Mouse (Mus musculus): ENCODE data around the gene Prr5l.

The Prr5l gene

DNA sequence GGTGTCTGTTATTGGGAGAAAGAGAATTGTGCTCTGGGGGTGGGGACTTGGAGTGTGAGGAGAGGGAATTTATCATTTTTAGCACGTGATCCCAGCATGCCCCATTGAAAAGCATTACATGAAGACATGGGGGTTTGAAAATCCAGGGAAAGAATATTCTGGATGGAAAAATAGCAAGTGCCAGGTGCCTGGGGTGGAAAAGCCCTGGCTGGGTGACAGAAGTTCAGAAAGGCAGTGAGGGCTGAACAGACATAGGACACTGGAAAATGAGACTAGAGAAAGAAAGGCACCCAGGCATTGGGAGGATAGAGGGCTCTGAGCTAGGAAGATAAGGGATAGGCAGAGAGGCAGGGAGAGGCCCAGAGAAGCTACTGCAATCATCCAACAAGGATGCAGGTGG lies 62.0 kb downstream of the Prr5l start:
- no peak for DNase-seq

DNA sequence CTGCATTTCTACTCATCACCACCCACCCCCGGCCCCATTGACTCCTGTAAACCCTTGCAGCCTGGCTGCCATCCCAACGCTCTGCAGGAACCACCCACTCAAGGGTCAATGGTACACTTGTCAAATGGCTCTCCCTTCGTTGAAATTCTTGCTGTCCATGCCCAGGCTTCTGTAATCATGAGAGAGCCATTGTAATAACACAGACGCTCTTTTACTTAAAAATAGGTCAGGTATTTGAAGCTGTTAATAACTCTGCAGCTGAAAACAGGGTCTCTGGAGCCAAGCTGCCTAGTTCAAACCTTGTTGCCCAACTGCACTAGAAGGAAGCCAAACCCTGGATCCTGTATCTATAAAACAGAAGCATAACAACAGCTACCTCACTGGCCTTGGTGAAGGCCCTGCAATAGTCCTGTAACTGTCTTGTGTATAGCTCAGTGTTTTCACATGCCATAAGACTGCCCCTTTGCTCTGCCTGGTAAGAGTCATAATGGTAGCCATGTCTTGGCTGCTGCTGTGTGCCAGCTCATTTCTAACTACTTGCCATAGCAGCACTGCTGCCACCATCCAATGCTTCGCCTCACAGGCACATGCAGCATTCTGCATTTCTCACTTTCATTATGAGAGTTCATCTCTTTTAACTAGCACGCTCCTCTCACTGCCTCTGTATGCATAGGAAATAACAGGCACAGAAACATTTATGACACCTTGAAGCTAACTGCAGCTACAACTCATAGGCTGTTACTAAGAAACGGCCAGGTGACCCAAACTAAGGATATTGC lies 63.7 kb downstream of the Prr5l start:
- no peak for DNase-seq

DNA sequence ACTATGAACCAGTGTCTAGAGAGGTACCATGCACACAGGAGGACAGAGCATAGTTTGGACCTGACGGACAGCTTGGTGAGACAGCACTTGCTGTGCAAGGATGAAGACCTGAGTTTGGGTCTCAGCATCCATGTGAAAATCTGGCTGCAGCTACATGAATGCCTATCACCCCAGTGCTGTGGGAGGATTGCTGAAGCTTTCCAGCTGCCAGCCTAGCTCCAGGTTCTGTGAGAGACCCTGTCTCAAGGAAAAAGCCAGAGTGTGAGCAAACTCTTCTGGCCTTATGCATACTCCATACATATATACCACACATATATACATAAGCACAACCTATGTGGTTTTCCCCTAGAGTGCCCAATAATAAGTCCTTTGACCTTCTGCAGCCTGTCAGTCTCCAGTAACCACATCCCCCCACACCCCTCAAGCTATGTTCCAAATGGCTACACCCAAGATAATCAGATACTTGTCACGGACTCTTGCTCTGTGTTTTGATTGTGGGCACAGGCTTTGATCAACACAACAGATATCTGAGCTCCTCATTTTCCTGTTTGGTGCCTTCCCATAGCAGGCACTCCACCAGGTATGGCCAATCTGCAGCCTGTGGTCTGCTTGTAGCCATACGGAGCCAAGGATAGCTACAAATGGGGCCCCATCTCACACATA lies 66.0 kb downstream of the Prr5l start:
- no peak for DNase-seq

DNA sequence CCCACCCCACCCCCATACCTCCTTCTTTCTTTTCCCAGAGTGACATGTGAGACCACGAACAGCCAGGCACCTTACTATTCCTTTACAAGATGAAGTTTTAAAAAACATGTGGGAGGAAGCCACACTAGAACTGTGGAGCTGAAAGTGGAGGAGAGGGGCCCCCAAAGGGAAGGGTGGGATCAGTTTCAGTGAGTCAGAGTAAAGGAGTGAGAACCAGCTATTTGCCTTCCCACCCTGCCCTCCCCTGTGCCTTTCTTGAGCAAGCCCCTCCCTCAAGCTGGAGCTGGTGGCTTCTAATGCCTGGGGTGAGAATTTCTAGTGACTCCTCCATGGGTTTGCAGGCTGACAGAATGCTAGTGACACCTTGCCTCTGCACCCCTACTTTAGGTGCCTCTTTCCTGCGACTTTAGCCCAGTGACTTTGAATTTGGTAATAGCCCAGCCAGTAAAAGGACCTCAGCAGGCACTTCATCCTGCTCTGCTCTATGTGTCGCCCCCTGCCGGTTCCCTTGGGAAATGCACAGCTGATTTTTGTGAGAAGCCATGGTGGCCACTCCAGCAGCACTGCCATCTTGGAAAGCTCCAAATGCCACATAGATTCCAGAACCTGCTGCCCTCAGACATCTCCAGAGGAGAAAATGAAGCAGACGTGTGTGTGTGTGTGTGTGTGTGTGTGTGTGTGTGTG lies 67.4 kb downstream of the Prr5l start:
- DNase-seq, result peak; percentile 9 to 11

DNA sequence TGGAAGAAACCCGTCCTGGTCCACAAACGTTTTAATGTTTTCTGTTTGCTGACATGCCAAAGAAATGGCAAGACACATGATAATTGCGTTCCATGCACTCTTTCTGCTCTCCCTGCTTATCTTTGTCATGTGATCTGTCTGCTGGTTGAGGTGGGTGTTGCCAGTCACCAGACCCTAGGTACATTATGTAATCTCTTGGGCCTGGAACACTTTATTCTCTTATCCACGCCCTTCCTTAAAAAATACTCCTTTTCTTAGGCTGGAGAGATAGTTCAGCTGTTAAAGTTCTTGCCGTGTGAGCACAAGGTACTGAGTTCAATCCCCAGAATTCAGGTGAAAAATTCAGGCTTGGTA lies 68.6 kb downstream of the Prr5l start:
- no peak for DNase-seq

DNA sequence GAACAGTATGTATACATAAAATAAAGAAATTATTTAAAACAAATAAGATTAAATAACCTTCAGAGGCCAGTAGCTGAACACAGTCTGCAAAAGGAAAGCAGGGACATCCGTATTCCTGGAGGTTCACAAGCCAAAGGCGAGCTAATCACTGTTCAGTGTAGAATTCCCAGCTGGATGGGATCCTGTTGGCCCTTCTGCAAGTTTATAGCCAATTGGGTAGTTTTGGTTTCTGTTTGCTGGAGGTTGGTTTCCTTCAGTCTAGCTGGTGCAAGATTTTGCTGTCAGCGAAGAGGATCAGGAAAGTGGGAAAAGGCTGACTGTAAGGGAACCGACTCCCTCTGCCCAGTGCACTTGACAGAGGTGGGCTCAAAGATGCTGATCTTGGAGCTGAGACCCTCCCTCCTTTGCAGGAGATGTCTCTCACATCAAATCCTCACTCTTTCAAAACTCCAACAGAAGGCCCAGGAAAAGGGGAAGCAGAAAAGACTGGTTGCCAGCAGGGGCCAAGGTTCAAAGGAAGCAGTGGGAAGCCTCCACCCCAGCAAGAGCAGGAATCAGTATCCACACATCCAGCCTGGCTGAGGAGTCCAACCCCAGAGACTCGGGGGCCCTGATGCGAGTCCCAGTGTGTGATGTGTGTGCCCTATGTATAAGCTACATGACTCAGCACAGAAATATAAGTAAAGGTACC lies 69.1 kb downstream of the Prr5l start:
- no peak for DNase-seq

DNA sequence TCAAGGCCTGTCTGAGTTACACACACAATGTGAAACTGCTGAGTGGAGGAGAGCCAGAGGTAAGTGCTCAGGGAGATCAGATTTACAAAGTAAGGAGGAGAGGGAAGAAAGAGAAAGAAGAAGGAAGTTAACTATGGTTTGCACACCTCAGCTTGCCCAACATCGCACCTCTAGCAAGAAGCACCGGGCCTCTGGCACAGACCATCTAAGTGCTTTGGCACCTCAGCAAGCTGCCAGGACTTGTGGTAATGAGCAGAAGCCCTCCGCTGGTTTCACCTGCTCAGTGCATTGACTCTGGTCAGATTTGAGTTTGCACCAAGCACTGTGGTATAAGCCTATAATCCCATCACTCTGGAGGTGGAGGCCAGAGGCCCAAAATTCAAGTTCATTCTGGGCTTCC lies 70.9 kb downstream of the Prr5l start:
- DNase-seq, result no peak

DNA sequence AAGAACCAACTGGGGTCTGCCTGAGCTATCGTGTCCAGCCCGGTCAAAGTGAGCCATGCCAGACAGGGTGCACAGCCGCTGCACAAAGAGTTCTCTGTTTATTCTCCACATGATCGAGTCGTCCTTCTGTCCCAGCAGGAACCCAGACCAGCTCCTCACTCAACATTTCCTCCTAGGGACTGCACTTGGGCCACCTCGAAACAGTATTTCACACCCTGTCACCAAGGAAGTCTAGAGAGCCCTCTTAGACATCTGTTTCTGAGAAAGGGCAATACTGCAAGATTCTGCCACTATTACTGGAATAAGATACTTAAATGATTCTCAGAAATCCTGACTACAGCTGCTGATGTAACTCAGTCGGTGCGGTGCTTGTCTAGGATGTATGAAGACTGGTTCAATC lies 72.1 kb downstream of the Prr5l start:
- no peak for DNase-seq

DNA sequence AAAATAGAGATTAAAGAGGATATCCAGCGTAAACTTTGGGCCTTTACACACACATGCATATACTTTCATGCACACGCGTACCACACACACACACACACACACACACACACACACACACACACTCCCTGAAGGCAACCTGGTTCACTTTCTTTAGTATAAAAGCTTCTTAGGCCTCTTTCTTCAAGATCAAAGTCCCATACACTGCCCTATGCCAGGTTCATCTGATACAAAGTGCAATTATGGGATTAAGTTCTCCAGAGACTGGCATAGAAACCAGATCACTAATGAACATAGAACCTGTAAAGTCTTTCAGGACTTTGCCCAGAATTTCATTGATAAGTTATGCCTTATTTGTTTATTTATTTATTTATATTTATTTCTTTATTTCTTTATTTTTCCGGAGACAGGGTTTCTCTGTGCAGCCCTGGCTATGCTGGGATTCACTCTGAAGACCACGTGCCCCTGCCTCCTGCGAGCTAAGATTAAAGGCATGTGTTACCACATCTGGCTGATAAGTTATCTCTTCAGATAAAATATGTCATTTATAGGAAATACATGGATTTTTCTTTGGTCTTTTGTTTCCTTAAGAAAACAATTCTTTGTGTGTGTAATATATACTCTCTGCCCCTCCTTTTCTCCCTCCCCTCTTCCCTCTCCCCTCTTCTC lies 73.1 kb downstream of the Prr5l start:
- no peak for DNase-seq

DNA sequence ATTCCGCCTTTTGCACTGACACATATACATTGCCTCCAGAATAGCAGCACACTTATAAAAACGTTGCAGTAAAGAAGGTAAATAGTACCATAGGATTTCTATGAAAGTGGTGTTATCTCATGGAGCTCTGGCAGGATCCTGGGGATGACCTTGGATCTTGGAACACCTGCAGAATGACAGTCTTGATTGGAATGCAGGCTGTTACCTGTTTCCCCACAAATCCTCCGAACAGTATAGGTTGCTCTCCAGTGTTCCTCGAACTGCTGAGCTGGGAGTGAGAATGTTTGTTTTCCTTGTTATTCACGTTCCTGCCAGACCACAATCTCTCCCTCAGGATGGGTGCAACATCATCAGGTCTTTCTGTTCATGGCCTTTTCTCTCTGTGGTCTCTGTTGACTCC lies 75.1 kb downstream of the Prr5l start:
- no peak for DNase-seq

DNA sequence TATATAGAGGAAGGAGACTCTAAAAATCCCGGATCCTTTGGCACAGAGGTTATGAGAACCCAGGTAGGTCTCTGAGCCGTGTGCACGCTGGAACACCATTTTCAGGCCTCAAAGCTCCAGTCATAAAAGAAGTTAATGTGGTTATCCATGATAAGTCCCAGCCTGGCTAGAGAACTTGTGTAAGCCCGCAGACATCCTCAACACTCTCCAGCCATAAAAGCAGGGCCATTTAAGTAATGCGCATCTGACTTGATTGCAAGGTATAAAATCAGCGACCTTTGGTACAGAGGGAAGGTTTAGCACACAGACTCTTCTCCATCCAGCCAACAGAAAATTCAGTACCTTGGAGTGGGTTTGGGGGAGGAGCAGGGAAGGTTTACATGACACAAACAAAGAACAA lies 80.6 kb downstream of the Prr5l start:
- no peak for DNase-seq

DNA sequence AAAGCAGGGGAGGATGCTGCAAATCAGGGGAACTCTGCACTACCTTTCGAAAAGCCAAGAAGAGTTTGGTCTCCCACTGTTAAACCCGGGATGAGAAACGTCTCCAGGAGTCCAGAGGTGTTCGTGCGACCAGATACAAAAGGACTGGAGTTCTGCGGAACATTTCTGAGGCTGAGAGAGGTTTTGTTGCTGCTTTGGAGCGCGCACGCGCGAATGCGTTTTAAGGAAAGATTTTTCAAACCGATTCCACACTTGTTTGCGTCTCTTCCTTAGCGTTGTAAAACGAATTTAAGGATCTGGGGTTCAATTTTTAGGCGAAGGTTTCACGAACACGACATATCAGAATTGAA lies 85.0 kb downstream of the Prr5l start:
- DNase-seq, result no peak

DNA sequence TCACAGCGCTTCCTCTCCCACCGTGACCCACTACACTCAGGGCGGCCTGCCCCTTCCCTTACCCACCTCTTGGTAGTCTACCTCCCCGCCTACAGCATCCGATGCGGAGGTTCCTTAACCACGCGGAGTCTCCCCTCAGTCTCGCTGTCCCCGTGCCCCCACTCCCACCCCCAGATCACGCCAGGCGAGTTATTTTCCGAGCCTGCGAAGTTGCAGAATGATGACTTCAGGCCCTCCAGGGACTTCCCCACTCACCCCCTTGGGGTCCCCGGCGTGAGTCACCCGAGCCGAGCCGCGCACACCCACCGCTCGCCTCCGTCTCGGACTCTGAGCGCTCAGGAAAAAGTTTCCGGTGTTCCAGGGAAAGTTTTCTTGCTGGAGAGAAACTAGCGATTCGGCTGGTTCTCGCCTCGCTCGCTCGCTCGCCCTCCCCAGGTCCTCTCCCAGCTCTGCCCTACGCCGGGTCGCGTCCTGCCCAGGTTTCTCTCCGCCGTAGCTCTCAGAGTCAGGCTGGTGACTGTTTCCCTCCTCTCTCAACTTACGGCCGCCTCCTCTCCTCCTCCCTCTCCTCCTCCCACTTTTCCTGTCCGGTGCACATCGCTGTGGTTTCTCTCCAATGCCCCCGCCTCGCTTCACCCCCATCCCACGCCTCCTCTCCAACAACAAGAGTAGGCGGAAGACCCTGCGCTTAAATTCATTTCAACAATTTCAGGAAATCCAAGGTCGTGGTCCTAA lies 85.5 kb downstream of the Prr5l start:
- no peak for DNase-seq

DNA sequence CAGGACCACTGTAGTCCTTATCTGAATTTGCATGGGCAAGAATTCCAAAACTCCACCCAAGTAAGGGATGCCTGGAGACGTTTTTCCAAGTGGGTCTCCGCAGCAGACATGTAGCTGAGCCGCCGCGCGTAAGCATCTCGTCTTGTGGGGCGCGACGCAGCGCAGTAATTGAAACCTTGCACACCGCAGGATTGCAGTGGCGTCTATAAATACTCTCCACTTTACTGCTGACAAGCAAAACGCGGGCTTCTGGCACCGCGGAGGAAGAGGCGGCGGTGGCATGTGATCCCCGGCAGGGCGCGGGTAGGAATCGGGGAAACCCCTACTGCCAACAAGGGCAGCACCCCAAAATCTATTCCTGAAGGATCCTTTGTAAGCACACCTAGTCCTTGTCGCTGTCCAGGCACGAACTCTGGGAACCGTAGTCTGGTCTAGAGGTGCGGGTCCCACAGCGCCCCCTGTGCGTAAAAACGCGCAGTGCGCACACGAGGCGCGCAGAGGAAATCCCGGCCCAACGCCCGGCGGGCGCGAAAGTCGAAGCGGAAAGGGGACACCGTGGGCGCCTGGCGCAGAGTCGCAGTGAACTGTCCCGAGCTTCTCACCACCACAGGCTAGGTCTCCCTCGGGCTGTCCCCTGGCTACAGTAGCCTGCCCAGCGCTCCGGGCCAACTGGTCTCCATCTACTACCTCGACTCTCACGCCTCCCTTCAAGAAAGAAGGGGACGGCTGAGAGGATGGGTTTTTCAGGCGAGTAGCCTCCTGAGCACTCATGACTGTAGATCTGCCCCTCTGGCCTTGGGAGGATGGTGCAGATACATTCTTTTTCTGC lies 86.3 kb downstream of the Prr5l start:
- DNase-seq, result peak; percentile 18 to 24

DNA sequence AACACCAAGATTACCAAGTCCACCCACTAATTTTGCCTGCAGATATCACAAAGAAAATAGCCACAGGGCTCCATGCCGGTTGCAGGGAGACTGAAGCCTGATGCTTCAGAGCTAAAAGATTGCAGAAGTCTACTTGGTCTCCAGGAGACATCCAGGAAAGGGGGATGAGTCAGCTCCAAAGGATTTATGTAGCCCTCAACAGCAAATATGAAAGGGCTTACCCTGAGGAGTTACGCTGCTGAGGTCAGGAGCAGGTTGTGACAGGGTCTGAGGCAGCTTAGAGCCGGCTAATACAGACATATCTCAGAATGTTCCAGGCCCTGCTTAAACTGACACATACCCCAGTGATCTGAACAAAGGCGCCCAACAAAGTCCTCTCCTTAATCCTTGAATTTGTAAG lies 90.7 kb downstream of the Prr5l start:
- no peak for DNase-seq

DNA sequence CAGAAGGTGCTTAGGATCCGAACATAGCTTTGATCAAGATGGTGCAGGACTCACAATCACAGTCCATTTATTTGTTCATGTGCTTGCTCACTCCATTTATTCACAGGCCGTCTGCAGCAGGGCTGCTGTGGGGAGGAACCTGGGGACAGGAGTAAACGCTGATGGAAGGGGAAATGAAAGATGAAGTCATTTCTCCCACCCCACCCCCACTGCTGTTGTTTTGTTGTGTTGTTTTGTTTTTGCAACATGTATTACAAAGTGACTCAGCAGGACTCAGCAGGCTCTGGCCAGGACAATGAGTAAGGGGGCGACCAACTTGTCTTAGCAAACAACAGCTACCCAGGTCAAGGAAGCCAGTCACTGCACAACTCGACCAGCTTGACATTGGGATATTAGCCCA lies 99.6 kb downstream of the Prr5l start:
- DNase-seq, result no peak

DNA sequence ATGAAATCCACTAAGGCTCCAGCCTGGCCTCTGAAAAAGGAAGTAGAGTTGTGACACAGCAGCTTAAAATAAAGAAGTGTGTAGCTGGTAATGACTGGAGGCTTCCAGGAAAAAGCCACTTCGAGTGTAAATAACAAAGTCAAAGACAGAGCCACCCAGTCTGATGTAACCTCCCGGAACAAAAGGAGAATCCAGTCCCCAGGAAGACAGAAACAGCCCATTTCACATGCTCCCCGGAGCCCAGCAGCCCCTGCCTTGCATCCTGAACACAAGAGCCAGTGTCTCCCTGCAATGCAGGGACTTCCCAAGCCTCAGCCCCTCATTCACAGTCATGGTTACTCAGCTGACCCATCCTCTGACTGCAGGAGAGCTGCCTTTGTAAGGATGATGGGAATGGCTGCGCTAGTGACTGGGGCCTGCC lies 101.5 kb downstream of the Prr5l start:
- DNase-seq, result no peak

DNA sequence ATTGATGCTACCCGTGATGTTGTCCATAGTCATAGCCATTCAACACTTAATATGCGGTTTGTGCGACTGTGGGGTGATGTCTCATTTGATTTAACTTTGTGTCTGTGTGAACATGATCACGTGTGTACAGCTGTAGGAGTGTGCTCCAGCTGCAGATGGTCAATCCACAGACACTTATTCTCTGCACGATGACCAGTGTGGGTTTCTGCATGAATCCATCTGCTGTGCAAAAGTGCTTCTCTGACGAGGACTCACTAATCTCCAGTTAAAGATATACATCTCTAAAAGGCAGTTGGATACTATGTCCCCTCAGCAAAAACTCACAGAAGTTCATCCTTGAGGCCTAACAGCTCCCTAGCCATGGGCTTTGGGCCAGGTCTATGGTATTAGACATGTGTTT lies 104.7 kb downstream of the Prr5l start:
- no peak for DNase-seq

DNA sequence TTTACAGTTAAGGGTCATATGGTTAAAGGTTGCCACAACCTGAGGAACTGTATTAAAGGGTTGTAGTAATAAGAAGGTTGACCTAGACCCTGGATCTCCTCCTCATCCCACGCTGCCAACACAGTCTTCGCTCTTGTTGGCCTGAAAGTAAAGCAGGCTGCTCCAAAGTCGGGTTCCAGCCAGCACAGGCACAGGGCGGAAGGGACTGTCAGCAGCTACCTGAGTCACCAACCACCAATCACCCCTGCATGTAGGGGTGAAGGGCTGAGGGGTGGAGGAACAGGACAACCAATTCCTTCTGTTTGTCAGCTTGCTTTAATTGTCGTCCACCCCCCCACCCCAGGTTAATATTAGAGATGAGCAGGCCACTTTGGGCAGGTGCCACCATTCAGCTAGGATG lies 119.3 kb downstream of the Prr5l start:
- no peak for DNase-seq

DNA sequence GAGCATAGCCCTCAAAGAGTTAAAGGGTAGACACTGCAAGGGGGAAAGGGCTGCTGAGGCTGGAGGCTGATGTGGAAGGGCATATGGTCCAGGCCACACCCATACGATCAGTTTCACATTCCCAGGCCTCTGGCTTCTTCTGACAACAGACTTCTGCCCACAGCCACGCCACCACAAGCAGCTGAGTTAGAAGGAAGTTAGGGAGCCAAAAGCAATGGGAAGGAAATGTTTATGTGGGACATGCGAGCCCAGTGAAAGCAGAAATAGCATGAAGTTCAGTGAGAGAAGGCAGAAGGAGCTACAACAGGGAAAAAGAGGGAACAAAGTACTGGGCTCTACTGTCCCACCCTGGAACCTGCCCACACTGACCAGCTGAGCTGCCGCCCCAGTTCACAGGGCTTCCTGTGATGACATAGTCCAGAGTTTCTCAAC lies 119.9 kb downstream of the Prr5l start:
- no peak for DNase-seq

DNA sequence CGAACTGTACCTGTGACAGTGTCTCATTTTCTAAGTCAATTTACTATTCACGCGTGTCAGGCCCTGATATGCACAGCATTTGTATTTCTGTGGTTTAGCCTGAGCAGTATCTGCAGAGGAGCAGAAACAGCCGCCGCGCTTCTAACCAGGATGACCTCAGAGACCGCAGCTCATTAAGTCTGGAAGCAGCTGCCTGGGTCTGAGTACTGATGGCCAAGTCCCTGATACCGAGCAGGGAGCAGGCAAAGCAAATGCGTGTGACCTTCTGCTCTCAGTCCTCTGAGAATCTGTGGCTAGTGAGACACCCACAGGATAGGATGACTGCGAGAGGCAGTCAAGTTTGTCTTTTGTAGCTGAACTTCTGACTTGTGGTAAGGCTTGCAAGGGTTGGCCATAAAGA lies 120.4 kb downstream of the Prr5l start:
- DNase-seq, result no peak
